Comparison of ENCODE assay signal across 8 mouse cellular contexts in the genomic region with DNA sequence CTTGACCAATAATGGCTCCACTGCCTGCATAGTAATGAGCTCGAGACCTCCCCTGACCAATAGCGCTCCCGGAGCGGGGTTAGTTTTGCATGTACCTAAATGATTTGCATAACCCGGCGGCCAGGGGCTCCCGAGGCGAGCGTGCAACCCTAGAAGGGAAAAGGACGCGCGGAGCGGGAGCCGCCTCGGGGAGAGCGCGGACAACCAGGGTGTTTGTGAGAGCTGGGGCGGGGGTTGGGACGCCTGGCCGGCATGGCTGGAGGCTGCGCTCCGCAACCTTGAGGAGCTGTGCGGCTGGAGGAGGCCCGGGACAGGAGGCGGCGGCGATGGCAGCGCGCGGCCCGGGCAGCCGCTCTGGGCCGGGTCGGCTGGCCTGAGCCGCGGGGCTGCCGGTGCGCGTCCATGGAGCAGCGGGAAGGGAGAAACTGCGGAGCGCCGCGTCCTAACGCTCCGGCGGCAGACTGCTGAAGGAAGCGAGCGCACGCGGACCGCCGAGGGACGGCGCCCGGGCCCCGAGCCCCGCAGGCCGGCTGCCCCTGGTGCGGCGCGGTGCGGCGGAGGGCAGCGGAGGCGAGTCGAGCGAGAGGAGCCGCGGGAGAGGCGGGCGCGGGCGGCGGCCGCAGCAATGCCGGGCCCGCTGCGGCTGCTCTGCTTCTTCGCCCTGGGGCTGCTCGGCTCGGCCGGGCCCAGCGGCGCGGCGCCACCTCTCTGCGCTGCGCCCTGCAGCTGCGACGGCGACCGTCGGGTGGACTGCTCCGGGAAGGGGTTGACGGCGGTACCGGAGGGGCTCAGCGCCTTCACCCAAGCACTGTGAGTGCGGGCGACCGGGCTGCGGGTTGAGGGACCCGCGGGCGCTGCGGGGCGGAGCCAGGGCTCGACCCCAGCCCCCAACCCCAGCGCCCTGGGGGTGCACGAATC. TPM values are rescaled to one million over a fixed set of nuclear protein-coding genes. Genes with fewer than 3 reads are reported as not detected.
DNase-seq lines count a peak whose midpoint lies in the region; ATAC-seq and TF ChIP-seq lines count a peak whose summit lies in the region.

A gene (plus strand): TSS at position 152 of the 918 bp plus-strand sequence.

- no peak for TF ChIP-seq CTCF in CH12.LX (conservative IDR thresholded peaks at IDR 0.05 in 1 of 2, IDR thresholded peaks at IDR 0.05 in 1 of 2; ENCODE audit: low read depth in 2 of 2, low read length in 2 of 2)
- TF ChIP-seq CTCF in testis, adult 2 months (IDR thresholded peaks at IDR 0.05; ENCODE audit: control insufficient read depth, insufficient read depth, insufficient replicate concordance, low read depth, low read length): no peak

- peak; percentile 98 for DNase-seq in CH12.LX (ENCODE audit: extremely low read depth)
- DNase-seq in c-Kit-positive CD71-positive TER-119-negative erythroid progenitor cells, embryonic 14.5 days (ENCODE audit: low read depth): peak; percentile 96
- DNase-seq in forebrain, embryonic 11.5 days (ENCODE audit: low spot score): peak; percentile 97
- DNase-seq in kidney, postnatal 36 days: peak; percentile 97 to 98

- peak within 1 kb of the TSS; percentile 44 to 84 (median 78) for H3K4me3 ChIP-seq in CH12.LX (replicated peaks in 1 of 3; ENCODE audit: low read depth in 2 of 3, low read length in 2 of 3, poor library complexity in 1 of 3)
- peak within 1 kb of the TSS; percentile 73 for H3K4me3 ChIP-seq in forebrain, embryonic 11.5 days (ENCODE audit: low read depth, low read length)
- H3K4me3 ChIP-seq in heart, embryonic 16.5 days (ENCODE audit: low read length): peak within 1 kb of the TSS; percentile 91
- H3K4me3 ChIP-seq in liver, embryonic 15.5 days (replicated peaks): peak within 1 kb of the TSS; percentile 75
- H3K4me3 ChIP-seq in neural tube, embryonic 13.5 days: peak within 1 kb of the TSS; percentile 88
- H3K4me3 ChIP-seq in testis, adult 2 months (ENCODE audit: control insufficient read depth, low read depth, low read length): peak within 1 kb of the TSS; percentile 88

- no peak for TF ChIP-seq RAD21 in CH12.LX (IDR thresholded peaks at IDR 0.05; ENCODE audit: low read depth, low read length)

- H3K4me1 ChIP-seq in CH12.LX (ENCODE audit: control insufficient read depth in 1 of 2, insufficient read depth in 2 of 2): peaks cover 3 to 30% of the 10 kb centered on the region in 2 experiments; a peak in 3 of 4 replicates
- H3K4me1 ChIP-seq in forebrain, embryonic 11.5 days (replicated peaks; ENCODE audit: control insufficient read depth, insufficient read depth, low read length): peaks cover 6% of the 10 kb centered on the region; the same call in 1 of the 2 replicates
- peaks cover 30% of the 10 kb centered on the region for H3K4me1 ChIP-seq in heart, embryonic 16.5 days (ENCODE audit: control insufficient read depth, insufficient read depth, low read length)
- peaks cover 44% of the 10 kb centered on the region for H3K4me1 ChIP-seq in liver, embryonic 15.5 days (replicated peaks)
- H3K4me1 ChIP-seq in neural tube, embryonic 13.5 days (replicated peaks): peaks cover 45% of the 10 kb centered on the region
- H3K4me1 ChIP-seq in testis, adult 2 months (ENCODE audit: control insufficient read depth, insufficient read depth, low read length): peaks cover 20% of the 10 kb centered on the region

- ATAC-seq in forebrain, embryonic 11.5 days (replicated peaks; ENCODE audit: low FRiP score): peak; percentile 98
- peak; percentile 97 for ATAC-seq in heart, embryonic 16.5 days (replicated peaks; ENCODE audit: extremely low read depth, insufficient read depth, low FRiP score)
- peak; percentile 97 for ATAC-seq in liver, embryonic 15.5 days (ENCODE audit: insufficient read depth)
- ATAC-seq in neural tube, embryonic 13.5 days (ENCODE audit: low read depth): peak; percentile 98

- no peaks in the 10 kb centered on the region; the same call in 1 of the 2 replicates for H3K79me2 ChIP-seq in CH12.LX (replicated peaks; ENCODE audit: control insufficient read depth, extremely low read depth, insufficient read depth, poor library complexity, severe bottlenecking)

- H3K36me3 ChIP-seq in CH12.LX (replicated peaks in 1 of 2; ENCODE audit: control insufficient read depth in 1 of 2, insufficient read depth in 1 of 2, low read length in 1 of 2): no peaks in the 10 kb centered on the region
- H3K36me3 ChIP-seq in forebrain, embryonic 11.5 days (ENCODE audit: control insufficient read depth, insufficient read depth, low read length): no peaks in the 10 kb centered on the region
- no peaks in the 10 kb centered on the region for H3K36me3 ChIP-seq in heart, embryonic 16.5 days (ENCODE audit: control insufficient read depth, insufficient read depth)
- H3K36me3 ChIP-seq in liver, embryonic 15.5 days (replicated peaks): no peaks in the 10 kb centered on the region
- no peaks in the 10 kb centered on the region for H3K36me3 ChIP-seq in neural tube, embryonic 13.5 days
- no peaks in the 10 kb centered on the region for H3K36me3 ChIP-seq in testis, adult 2 months (ENCODE audit: control insufficient read depth, insufficient read depth, low read length)

- WGBS in forebrain, embryonic 11.5 days: under 1% methylated on average over 106 of the region's 111 CpGs
- under 1% methylated on average over 105 of the region's 111 CpGs for WGBS in heart, embryonic 16.5 days
- under 1% methylated on average over 105 of the region's 111 CpGs for WGBS in liver, embryonic 15.5 days (ENCODE audit: insufficient replicate concordance)
- WGBS in neural tube, embryonic 13.5 days: under 1% methylated on average over 93 of the region's 111 CpGs

- no peaks in the 10 kb centered on the region for H3K9me3 ChIP-seq in CH12.LX (replicated peaks; ENCODE audit: low read length)
- no peaks in the 10 kb centered on the region for H3K9me3 ChIP-seq in forebrain, embryonic 11.5 days (ENCODE audit: control insufficient read depth, low read length)
- no peaks in the 10 kb centered on the region for H3K9me3 ChIP-seq in heart, embryonic 16.5 days (replicated peaks; ENCODE audit: control insufficient read depth, low read length)
- no peaks in the 10 kb centered on the region for H3K9me3 ChIP-seq in liver, embryonic 15.5 days (replicated peaks)
- no peaks in the 10 kb centered on the region for H3K9me3 ChIP-seq in neural tube, embryonic 13.5 days

- in situ Hi-C loops in CH12.LX (cut with MboI; ENCODE audit: low pct_ligation_motif_present, low pct_unique_long_range_greater_than_20kb, low sequenced_read_pairs): loop anchor here (25.0 kb wide), 2 partner anchors 145 to 645 kb away; no protein-coding TSS in a partner anchor

- H3K27ac ChIP-seq in CH12.LX (ENCODE audit: insufficient read depth, low read depth): peak within 1 kb of the TSS; percentile 34
- H3K27ac ChIP-seq in forebrain, embryonic 11.5 days (ENCODE audit: low read depth, low read length): peak within 1 kb of the TSS; percentile 90
- H3K27ac ChIP-seq in heart, embryonic 16.5 days (ENCODE audit: low read length): peak within 1 kb of the TSS; percentile 99
- peak within 1 kb of the TSS; percentile 90 for H3K27ac ChIP-seq in liver, embryonic 15.5 days (replicated peaks)
- H3K27ac ChIP-seq in neural tube, embryonic 13.5 days (replicated peaks): peak within 1 kb of the TSS; percentile 97
- peak within 1 kb of the TSS; percentile 74 for H3K27ac ChIP-seq in testis, adult 2 months (ENCODE audit: control insufficient read depth, insufficient read depth, low read depth, low read length)

- TF ChIP-seq POLR2A in CH12.LX (IDR thresholded peaks at IDR 0.05; ENCODE audit: low read depth, low read length): peak; percentile 95
- peak; percentile 90 for TF ChIP-seq POLR2A in testis, adult 2 months (IDR thresholded peaks at IDR 0.05; ENCODE audit: control insufficient read depth, low read depth, low read length)

- H3K27me3 ChIP-seq in CH12.LX (replicated peaks): peaks cover 1% of the 10 kb centered on the region
- H3K27me3 ChIP-seq in forebrain, embryonic 11.5 days (ENCODE audit: control insufficient read depth, insufficient read depth, low read length): peaks cover 13% of the 10 kb centered on the region
- H3K27me3 ChIP-seq in heart, embryonic 16.5 days (ENCODE audit: control insufficient read depth, insufficient read depth, low read length): no peaks in the 10 kb centered on the region
- H3K27me3 ChIP-seq in liver, embryonic 15.5 days: peaks cover 16% of the 10 kb centered on the region
- H3K27me3 ChIP-seq in neural tube, embryonic 13.5 days: no peaks in the 10 kb centered on the region
- no peaks in the 10 kb centered on the region; the same call in 1 of the 2 replicates for H3K27me3 ChIP-seq in testis, adult 2 months (ENCODE audit: control insufficient read depth, insufficient read depth, low read length)

- H3K9ac ChIP-seq in CH12.LX (ENCODE audit: insufficient read depth, low read depth): peak within 1 kb of the TSS; percentile 82
- H3K9ac ChIP-seq in forebrain, embryonic 11.5 days (ENCODE audit: low read length): peak within 1 kb of the TSS; percentile 82
- peak within 1 kb of the TSS; percentile 98 for H3K9ac ChIP-seq in heart, embryonic 16.5 days (ENCODE audit: low read length)
- peak within 1 kb of the TSS; percentile 79 for H3K9ac ChIP-seq in liver, embryonic 15.5 days
- H3K9ac ChIP-seq in neural tube, embryonic 13.5 days: peak within 1 kb of the TSS; percentile 96

- no peak for TF ChIP-seq EP300 in CH12.LX (IDR thresholded peaks at IDR 0.05; ENCODE audit: low read length)

- peak within 1 kb of the TSS; percentile 83 for H3K4me2 ChIP-seq in CH12.LX (ENCODE audit: insufficient read depth, low read depth, poor library complexity, severe bottlenecking)
- H3K4me2 ChIP-seq in forebrain, embryonic 11.5 days (ENCODE audit: low read depth, low read length, severe bottlenecking): peak within 1 kb of the TSS; percentile 88
- peak within 1 kb of the TSS; percentile 80 for H3K4me2 ChIP-seq in heart, embryonic 16.5 days (ENCODE audit: low read depth, low read length)
- peak within 1 kb of the TSS; percentile 97 for H3K4me2 ChIP-seq in liver, embryonic 15.5 days
- H3K4me2 ChIP-seq in neural tube, embryonic 13.5 days: peak within 1 kb of the TSS; percentile 87

- dilution Hi-C loops in CH12.LX (cut with MboI; ENCODE audit: extremely low pct_ligation_motif_present, extremely low pct_unique_long_range_greater_than_20kb, low sequenced_read_pairs): no loop called here

TF ChIP-seq in CH12.LX, 34 proteins besides CTCF, POLR2A, EP300 and RAD21 (continues in another document):
- TF ChIP-seq TBP (conservative IDR thresholded peaks at IDR 0.05; ENCODE audit: low read depth, low read length) (peak; percentile 78), POLR2AphosphoS2 (IDR thresholded peaks at IDR 0.05; ENCODE audit: low read depth, low read length) (0 out of 2 replicates have a peak, but pooled peaks have one; percentile 41), ZMIZ1 (IDR thresholded peaks at IDR 0.05; ENCODE audit: low read depth, low read length) (peak; percentile 71)

RNA-seq across cellular contexts. Expression of the gene that starts here (rescaled TPM):
- total RNA-seq in CH12.LX (2012; rRNA removed) (5.0 and 6.1 TPM in 2 replicates), CH12.LX (2014; rRNA removed) (10.0 and 11.4 TPM in 2 replicates)
- 5.3 and 6.9 TPM in 2 replicates for polyA plus RNA-seq in CH12.LX (2012; ENCODE audit: insufficient read length, low read depth)
- polyA plus RNA-seq in forebrain, embryonic 11.5 days (2014; fragmentation: Nextera tagmentation; extraction: Ambion mirVana): 8.6 TPM in 2 replicates
- 11.3 and 11.8 TPM in 2 replicates for polyA plus RNA-seq in heart, embryonic 16.5 days (2015; fragmentation: Nextera tagmentation; extraction: Ambion mirVana)
- polyA plus RNA-seq in liver, embryonic 15.5 days (2015; fragmentation: Nextera tagmentation; extraction: Ambion mirVana): 3.0 and 3.5 TPM in 2 replicates
- polyA plus RNA-seq in neural tube, embryonic 13.5 days (2015; fragmentation: Nextera tagmentation; extraction: Ambion mirVana): 10.7 and 11.3 TPM in 2 replicates
- polyA plus RNA-seq in testis, adult 2 months (2012; rRNA removed): 3.6 and 4.3 TPM in 2 replicates

Comparison
In these comparisons a context has a peak if more than half of its experiments do, and no peak if none do; other contexts are left out.
1. Peak in every context shown above with its lines: DNase-seq, ATAC-seq, H3K4me3 ChIP-seq and H3K27ac ChIP-seq.
2. H3K27ac ChIP-seq: peak in every context shown above with its lines; median percentile 99 in heart, embryonic 16.5 days; 97 in neural tube, embryonic 13.5 days; 90 in forebrain, embryonic 11.5 days; 90 in liver, embryonic 15.5 days; 74 in testis, adult 2 months; 34 in CH12.LX.